Mouse (Mus musculus): ENCODE results near the gene Tmem116. TPM values are rescaled to one million over a fixed set of nuclear protein-coding genes. Genes with fewer than 3 reads are reported as not detected.

Tmem116 gene
- polyA plus RNA-seq (2015; fragmentation: Nextera tagmentation; extraction: Ambion mirVana), result 4.2 and 4.4 TPM in 2 replicates

GRCm38 (mm10) chr5:121451644-121452025 is at the start of gene Tmem116:
Gene Tmem116 (plus strand): TSS chr5:121451893.
- ATAC-seq, result 0 out of 2 replicates have a peak, but pooled peaks have one; percentile 20
- WGBS, result under 1% methylated on average over 17 of the region's 17 CpGs
- peaks cover 9% of the 10 kb centered on the region for H3K36me3 ChIP-seq (ENCODE audit: control insufficient read depth, insufficient read depth, low read length)
- no peaks in the 10 kb centered on the region for H3K27me3 ChIP-seq (replicated peaks; ENCODE audit: control insufficient read depth, insufficient read depth, low read length)
- peak within 1 kb of the TSS; percentile 99 for H3K9ac ChIP-seq (ENCODE audit: low read depth, low read length)
- H3K4me2 ChIP-seq (ENCODE audit: low read depth, low read length), result peak within 1 kb of the TSS; percentile 90
- peak within 1 kb of the TSS; percentile 96 for H3K27ac ChIP-seq (ENCODE audit: low read length)
- H3K4me3 ChIP-seq (ENCODE audit: low read length), result peak within 1 kb of the TSS; percentile 96
- peaks cover 31% of the 10 kb centered on the region for H3K4me1 ChIP-seq (ENCODE audit: control insufficient read depth, insufficient read depth, low read length)
- H3K9me3 ChIP-seq (ENCODE audit: control insufficient read depth, low read length), result no peaks in the 10 kb centered on the region

- Histone ChIP-seq H3K9ac (ENCODE audit: low read depth, low read length) (no peak overlapping the region), H3K36me3 (ENCODE audit: control insufficient read depth, insufficient read depth, low read length) (peaks cover 2% of the 10 kb centered on the region; the same call in 1 of the 2 replicates), H3K27me3 (replicated peaks; ENCODE audit: control insufficient read depth, insufficient read depth, low read length) (no peaks in the 10 kb centered on the region), H3K4me2 (ENCODE audit: low read depth, low read length) (no peak overlapping the region), H3K9me3 (ENCODE audit: control insufficient read depth, low read length) (no peaks in the 10 kb centered on the region), H3K27ac (ENCODE audit: low read length) (no peak overlapping the region), H3K4me3 (ENCODE audit: low read length) (no peak overlapping the region), H3K4me1 (ENCODE audit: control insufficient read depth, insufficient read depth, low read length) (peaks cover 3% of the 10 kb centered on the region; the same call in 1 of the 2 replicates)
- WGBS, result 84% methylated on average over 8 of the region's 8 CpGs
- ATAC-seq, result no peak
Measured at GRCm38 (mm10) chr5:121407856-121408255, 43.8 kb upstream of the Tmem116 start.

GRCm38 (mm10) chr5:121410975-121411374 is 40.7 kb upstream of the Tmem116 start:
- Histone ChIP-seq H3K9me3 (ENCODE audit: control insufficient read depth, low read length) (no peaks in the 10 kb centered on the region), H3K4me1 (ENCODE audit: control insufficient read depth, insufficient read depth, low read length) (peaks cover 3% of the 10 kb centered on the region; the same call in 1 of the 2 replicates), H3K36me3 (ENCODE audit: control insufficient read depth, insufficient read depth, low read length) (peaks cover 12% of the 10 kb centered on the region), H3K9ac (ENCODE audit: low read depth, low read length) (no peak overlapping the region), H3K27me3 (replicated peaks; ENCODE audit: control insufficient read depth, insufficient read depth, low read length) (no peaks in the 10 kb centered on the region), H3K27ac (ENCODE audit: low read length) (no peak overlapping the region), H3K4me2 (ENCODE audit: low read depth, low read length) (no peak overlapping the region), H3K4me3 (ENCODE audit: low read length) (no peak overlapping the region)
- peak; percentile 74; the same call in 1 of the 2 replicates for ATAC-seq
- 64% methylated on average over 4 of the region's 4 CpGs for WGBS

GRCm38 (mm10) chr5:121420721-121421120 is 31.0 kb upstream of the Tmem116 start:
- WGBS, result 90% methylated on average over 9 of the region's 9 CpGs
- Histone ChIP-seq H3K27me3 (replicated peaks; ENCODE audit: control insufficient read depth, insufficient read depth, low read length) (no peaks in the 10 kb centered on the region), H3K4me2 (ENCODE audit: low read depth, low read length) (no peak overlapping the region), H3K27ac (ENCODE audit: low read length) (no peak overlapping the region), H3K4me3 (ENCODE audit: low read length) (no peak overlapping the region), H3K36me3 (ENCODE audit: control insufficient read depth, insufficient read depth, low read length) (peaks cover 42% of the 10 kb centered on the region), H3K9me3 (ENCODE audit: control insufficient read depth, low read length) (no peaks in the 10 kb centered on the region), H3K4me1 (ENCODE audit: control insufficient read depth, insufficient read depth, low read length) (no peaks in the 10 kb centered on the region), H3K9ac (ENCODE audit: low read depth, low read length) (no peak overlapping the region)
- ATAC-seq, result no peak

- no peaks in the 10 kb centered on the region for H3K9me3 ChIP-seq (ENCODE audit: control insufficient read depth, low read length)
- no peak overlapping the region for H3K27ac ChIP-seq (ENCODE audit: low read length)
- no peak for ATAC-seq
- H3K4me3 ChIP-seq (ENCODE audit: low read length), result no peak overlapping the region
- H3K36me3 ChIP-seq (ENCODE audit: control insufficient read depth, insufficient read depth, low read length), result peaks cover 43% of the 10 kb centered on the region
- H3K4me1 ChIP-seq (ENCODE audit: control insufficient read depth, insufficient read depth, low read length), result no peaks in the 10 kb centered on the region
- H3K4me2 ChIP-seq (ENCODE audit: low read depth, low read length), result no peak overlapping the region
- no peak overlapping the region for H3K9ac ChIP-seq (ENCODE audit: low read depth, low read length)
- H3K27me3 ChIP-seq (replicated peaks; ENCODE audit: control insufficient read depth, insufficient read depth, low read length), result no peaks in the 10 kb centered on the region
- 96% methylated on average over 6 of the region's 6 CpGs for WGBS
Measured at GRCm38 (mm10) chr5:121422787-121423186, 28.9 kb upstream of the Tmem116 start.

- ATAC-seq, result no peak
- Histone ChIP-seq H3K9ac (ENCODE audit: low read depth, low read length) (no peak overlapping the region), H3K4me3 (ENCODE audit: low read length) (no peak overlapping the region), H3K27ac (ENCODE audit: low read length) (no peak overlapping the region), H3K36me3 (ENCODE audit: control insufficient read depth, insufficient read depth, low read length) (peaks cover 41% of the 10 kb centered on the region), H3K9me3 (ENCODE audit: control insufficient read depth, low read length) (no peaks in the 10 kb centered on the region), H3K27me3 (replicated peaks; ENCODE audit: control insufficient read depth, insufficient read depth, low read length) (no peaks in the 10 kb centered on the region), H3K4me2 (ENCODE audit: low read depth, low read length) (no peak overlapping the region), H3K4me1 (ENCODE audit: control insufficient read depth, insufficient read depth, low read length) (no peaks in the 10 kb centered on the region)
- WGBS, result 90% methylated on average over 10 of the region's 10 CpGs
Measured at GRCm38 (mm10) chr5:121423297-121423696, 28.4 kb upstream of the Tmem116 start.

- H3K4me2 ChIP-seq (ENCODE audit: low read depth, low read length), result no peak overlapping the region
- 94% methylated on average over 3 of the region's 3 CpGs for WGBS
- no peaks in the 10 kb centered on the region for H3K9me3 ChIP-seq (ENCODE audit: control insufficient read depth, low read length)
- H3K36me3 ChIP-seq (ENCODE audit: control insufficient read depth, insufficient read depth, low read length), result peaks cover 20% of the 10 kb centered on the region
- no peaks in the 10 kb centered on the region for H3K27me3 ChIP-seq (replicated peaks; ENCODE audit: control insufficient read depth, insufficient read depth, low read length)
- ATAC-seq, result no peak
- H3K9ac ChIP-seq (ENCODE audit: low read depth, low read length), result no peak overlapping the region
- H3K27ac ChIP-seq (ENCODE audit: low read length), result no peak overlapping the region
- H3K4me1 ChIP-seq (ENCODE audit: control insufficient read depth, insufficient read depth, low read length), result no peaks in the 10 kb centered on the region
- no peak overlapping the region for H3K4me3 ChIP-seq (ENCODE audit: low read length)
Measured at GRCm38 (mm10) chr5:121428954-121429353, 22.7 kb upstream of the Tmem116 start.

GRCm38 (mm10) chr5:121438131-121438530 is 13.6 kb upstream of the Tmem116 start:
- peaks cover 35% of the 10 kb centered on the region for H3K36me3 ChIP-seq (ENCODE audit: control insufficient read depth, insufficient read depth, low read length)
- H3K27me3 ChIP-seq (replicated peaks; ENCODE audit: control insufficient read depth, insufficient read depth, low read length), result no peaks in the 10 kb centered on the region
- no peak overlapping the region for H3K27ac ChIP-seq (ENCODE audit: low read length)
- 85% methylated on average over 5 of the region's 5 CpGs for WGBS
- no peak overlapping the region for H3K4me3 ChIP-seq (ENCODE audit: low read length)
- no peak overlapping the region for H3K4me2 ChIP-seq (ENCODE audit: low read depth, low read length)
- H3K4me1 ChIP-seq (ENCODE audit: control insufficient read depth, insufficient read depth, low read length), result no peaks in the 10 kb centered on the region
- no peak for ATAC-seq
- no peaks in the 10 kb centered on the region for H3K9me3 ChIP-seq (ENCODE audit: control insufficient read depth, low read length)
- H3K9ac ChIP-seq (ENCODE audit: low read depth, low read length), result no peak overlapping the region

GRCm38 (mm10) chr5:121438756-121439155 is 12.9 kb upstream of the Tmem116 start:
- Histone ChIP-seq H3K9ac (ENCODE audit: low read depth, low read length) (no peak overlapping the region), H3K36me3 (ENCODE audit: control insufficient read depth, insufficient read depth, low read length) (peaks cover 36% of the 10 kb centered on the region), H3K4me1 (ENCODE audit: control insufficient read depth, insufficient read depth, low read length) (no peaks in the 10 kb centered on the region), H3K4me3 (ENCODE audit: low read length) (no peak overlapping the region), H3K9me3 (ENCODE audit: control insufficient read depth, low read length) (no peaks in the 10 kb centered on the region), H3K27me3 (replicated peaks; ENCODE audit: control insufficient read depth, insufficient read depth, low read length) (no peaks in the 10 kb centered on the region), H3K4me2 (ENCODE audit: low read depth, low read length) (no peak overlapping the region), H3K27ac (ENCODE audit: low read length) (no peak overlapping the region)
- ATAC-seq, result no peak
- 92% methylated on average over 11 of the region's 11 CpGs for WGBS

- no peak for ATAC-seq
- no peaks in the 10 kb centered on the region for H3K27me3 ChIP-seq (replicated peaks; ENCODE audit: control insufficient read depth, insufficient read depth, low read length)
- H3K4me1 ChIP-seq (ENCODE audit: control insufficient read depth, insufficient read depth, low read length), result no peaks in the 10 kb centered on the region
- H3K9me3 ChIP-seq (ENCODE audit: control insufficient read depth, low read length), result no peaks in the 10 kb centered on the region
- no peak overlapping the region for H3K4me3 ChIP-seq (ENCODE audit: low read length)
- peaks cover 42% of the 10 kb centered on the region for H3K36me3 ChIP-seq (ENCODE audit: control insufficient read depth, insufficient read depth, low read length)
- no peak overlapping the region for H3K4me2 ChIP-seq (ENCODE audit: low read depth, low read length)
- H3K9ac ChIP-seq (ENCODE audit: low read depth, low read length), result no peak overlapping the region
- WGBS, result 93% methylated on average over 3 of the region's 3 CpGs
- H3K27ac ChIP-seq (ENCODE audit: low read length), result no peak overlapping the region
Measured at GRCm38 (mm10) chr5:121443548-121443947, 8.1 kb upstream of the Tmem116 start.

Measured in intestine, embryonic 16.5 days (tissue).